Mouse (Mus musculus) MEL (cell line): ENCODE data around the gene Fbxo6.

Source experiments
- CTCF ChIP-seq, 3 experiments: IDR thresholded peaks in 2 of 3; conservative IDR thresholded peaks in 1 of 3; 2 replicates each; pipeline ENCODE4 v1.5.1; 2011 to 2012; ENCODE audit warnings: low read length in 3 of 3, low read depth in 2 of 3, mild to moderate bottlenecking in 2 of 3, improper control_type of control experiment in 1 of 3, inconsistent platforms in 1 of 3, mixed read lengths in 1 of 3, moderate library complexity in 1 of 3; ENCODE audit not compliant: control insufficient read depth in 1 of 3, insufficient read depth in 1 of 3, poor library complexity in 1 of 3, severe bottlenecking in 1 of 3
- E2F4 ChIP-seq: IDR thresholded peaks from 2 replicates; pipeline ENCODE4 v1.6.1; 2011; ENCODE audit warnings: low read depth, low read length, improper control_type of control experiment, borderline replicate concordance
- ELF1 ChIP-seq: IDR thresholded peaks from 2 replicates; pipeline ENCODE4 v1.6.1; 2014; ENCODE audit warnings: low read depth, mild to moderate bottlenecking, inconsistent platforms, low read length, improper control_type of control experiment, moderate library complexity
- MAX ChIP-seq: IDR thresholded peaks from 2 replicates; pipeline ENCODE4 v1.6.1; 2011; ENCODE audit warnings: low read length, improper control_type of control experiment
- MXI1 ChIP-seq: IDR thresholded peaks from 2 replicates; pipeline ENCODE4 v1.6.1; 2011; ENCODE audit warnings: mild to moderate bottlenecking, low read depth, low read length, improper control_type of control experiment
- MYB ChIP-seq: IDR thresholded peaks from 2 replicates; pipeline ENCODE4 v1.6.1; 2011; ENCODE audit warnings: mild to moderate bottlenecking, low read depth, low read length, improper control_type of control experiment
- POLR2A ChIP-seq, 2 experiments: IDR thresholded peaks; 2 replicates each; pipeline ENCODE4 v1.6.1; 2011 to 2012; ENCODE audit warnings: low read length in 2 of 2, mild to moderate bottlenecking in 2 of 2, control low read depth in 1 of 2, improper control_type of control experiment in 1 of 2, low read depth in 1 of 2, moderate library complexity in 1 of 2; ENCODE audit not compliant: control insufficient read depth in 1 of 2, insufficient read depth in 1 of 2, poor library complexity in 1 of 2
- TCF12 ChIP-seq: IDR thresholded peaks from 2 replicates; pipeline ENCODE4 v1.6.1; 2014; ENCODE audit warnings: low read depth, mild to moderate bottlenecking, inconsistent platforms, low read length, improper control_type of control experiment, moderate library complexity

DNA sequence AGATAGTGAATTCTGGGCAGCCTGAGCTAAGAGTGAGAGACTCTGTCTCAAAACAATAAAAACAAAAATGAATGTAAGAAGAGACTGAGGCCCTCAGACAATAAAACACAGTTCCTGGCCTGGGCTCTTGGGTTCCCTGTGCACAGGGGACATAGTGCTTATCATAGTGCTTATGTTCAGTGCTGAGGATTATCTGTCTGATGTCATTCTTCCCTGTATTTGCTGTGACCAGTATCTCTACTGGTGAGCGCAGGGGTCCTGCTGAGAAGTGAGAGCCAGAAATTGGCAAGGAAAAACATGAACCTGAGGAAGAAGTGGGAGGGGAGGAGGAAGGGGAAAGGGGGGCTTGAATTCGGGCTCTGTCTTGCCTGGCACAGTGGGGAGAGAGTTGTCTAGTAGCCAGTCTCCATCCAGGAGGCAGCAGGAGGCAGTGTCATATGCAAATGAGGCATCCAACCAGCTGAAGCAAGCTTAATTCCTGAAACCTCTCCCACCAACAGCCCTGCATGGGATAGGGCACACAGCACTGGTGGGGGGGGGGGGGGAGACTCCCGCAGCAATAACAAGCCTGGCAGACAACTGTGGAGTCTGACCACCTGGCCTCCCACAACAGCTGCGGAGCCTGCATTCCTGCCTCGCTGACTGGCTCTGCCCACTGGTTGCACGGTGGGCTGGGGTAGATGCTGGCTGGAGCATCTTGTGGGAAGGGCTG lies 29.8 kb downstream of the Fbxo6 start:
- TF ChIP-seq ELF1 (no peak), TCF12 (no peak), E2F4 (no peak), MYB (no peak), POLR2A (IDR thresholded peaks at IDR 0.05; ENCODE audit: control insufficient read depth in 1 of 2, insufficient read depth in 1 of 2, low read depth in 1 of 2, low read length in 2 of 2, poor library complexity in 1 of 2) (no peak), CTCF (IDR thresholded peaks at IDR 0.05 in 2 of 3, conservative IDR thresholded peaks at IDR 0.05 in 1 of 3; ENCODE audit: control insufficient read depth in 1 of 3, insufficient read depth in 1 of 3, low read depth in 2 of 3, low read length in 3 of 3, poor library complexity in 1 of 3, severe bottlenecking in 1 of 3) (no peak), MXI1 (no peak), MAX (no peak)
